Mouse (Mus musculus): ENCODE results near the gene Cnot6l. TPM values are rescaled to one million over a fixed set of nuclear protein-coding genes. Genes with fewer than 3 reads are reported as not detected.
A peak's percentile ranks its signal among the peaks of the same experiment; 100 is the strongest.

Cnot6l gene
- polyA plus RNA-seq, 1 experiment from 2014 or later, result 13.3 TPM

- H3K4me1 ChIP-seq (ENCODE audit: control insufficient read depth, insufficient read depth, low read length), result no peaks in the 10 kb centered on the region; the same call in 1 of the 2 replicates
- no peak overlapping the region for H3K9ac ChIP-seq (ENCODE audit: low read depth, low read length)
- no peaks in the 10 kb centered on the region for H3K9me3 ChIP-seq (ENCODE audit: control insufficient read depth, low read length)
- no peak overlapping the region for H3K4me3 ChIP-seq (ENCODE audit: low read length)
- ATAC-seq, result no peak
- H3K27ac ChIP-seq (ENCODE audit: low read length), result no peak overlapping the region
- no peaks in the 10 kb centered on the region for H3K27me3 ChIP-seq (replicated peaks; ENCODE audit: control insufficient read depth, insufficient read depth, low read length)
- no peaks in the 10 kb centered on the region for H3K36me3 ChIP-seq (ENCODE audit: control insufficient read depth, insufficient read depth, low read length)
- H3K4me2 ChIP-seq (ENCODE audit: low read depth, low read length), result no peak overlapping the region
- WGBS, result 80% methylated on average over 3 of the region's 3 CpGs
These were observed 49.0 kb downstream of the Cnot6l start for GRCm38 (mm10) chr5:96114943-96115342.

DNA sequence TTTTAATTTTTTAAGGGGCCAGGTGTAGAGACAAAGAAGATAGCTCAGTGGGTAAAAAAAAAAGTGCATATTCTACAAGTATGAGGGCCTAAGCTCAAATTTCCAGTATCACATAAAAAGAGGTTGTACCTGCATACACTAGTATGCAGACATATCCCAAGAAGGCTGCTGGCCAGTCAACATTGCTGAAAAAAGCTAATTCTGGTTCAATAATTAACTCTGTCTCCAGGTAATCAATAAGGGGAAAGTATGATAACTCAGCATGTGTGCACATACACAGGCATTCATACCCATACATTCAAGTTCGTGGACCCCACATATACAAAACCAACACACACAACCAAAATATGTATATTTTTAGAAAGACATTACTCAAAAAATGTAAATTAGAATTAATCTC is 59.3 kb downstream of the Cnot6l start:
- Histone ChIP-seq H3K9me3 (ENCODE audit: control insufficient read depth, low read length) (no peaks in the 10 kb centered on the region), H3K9ac (ENCODE audit: low read depth, low read length) (no peak overlapping the region), H3K4me2 (ENCODE audit: low read depth, low read length) (no peak overlapping the region), H3K36me3 (ENCODE audit: control insufficient read depth, insufficient read depth, low read length) (no peaks in the 10 kb centered on the region), H3K27ac (ENCODE audit: low read length) (no peak overlapping the region), H3K4me1 (ENCODE audit: control insufficient read depth, insufficient read depth, low read length) (no peaks in the 10 kb centered on the region), H3K4me3 (ENCODE audit: low read length) (no peak overlapping the region), H3K27me3 (replicated peaks; ENCODE audit: control insufficient read depth, insufficient read depth, low read length) (no peaks in the 10 kb centered on the region)
- 80% methylated on average over 1 of the region's 1 CpGs for WGBS
- ATAC-seq, result no peak

- WGBS, result 92% methylated on average over 2 of the region's 2 CpGs
- Histone ChIP-seq H3K27me3 (replicated peaks; ENCODE audit: control insufficient read depth, insufficient read depth, low read length) (no peaks in the 10 kb centered on the region), H3K4me1 (ENCODE audit: control insufficient read depth, insufficient read depth, low read length) (no peaks in the 10 kb centered on the region), H3K4me2 (ENCODE audit: low read depth, low read length) (no peak overlapping the region), H3K9me3 (ENCODE audit: control insufficient read depth, low read length) (no peaks in the 10 kb centered on the region), H3K27ac (ENCODE audit: low read length) (no peak overlapping the region), H3K36me3 (ENCODE audit: control insufficient read depth, insufficient read depth, low read length) (no peaks in the 10 kb centered on the region), H3K4me3 (ENCODE audit: low read length) (no peak overlapping the region), H3K9ac (ENCODE audit: low read depth, low read length) (no peak overlapping the region)
- ATAC-seq, result no peak
These were observed 72.5 kb downstream of the Cnot6l start for GRCm38 (mm10) chr5:96091468-96091867.

GRCm38 (mm10) chr5:96085324-96085723 is 78.6 kb downstream of the Cnot6l start:
- Histone ChIP-seq H3K27me3 (replicated peaks; ENCODE audit: control insufficient read depth, insufficient read depth, low read length) (no peaks in the 10 kb centered on the region), H3K4me3 (ENCODE audit: low read length) (no peak overlapping the region), H3K9ac (ENCODE audit: low read depth, low read length) (no peak overlapping the region), H3K36me3 (ENCODE audit: control insufficient read depth, insufficient read depth, low read length) (no peaks in the 10 kb centered on the region), H3K4me1 (ENCODE audit: control insufficient read depth, insufficient read depth, low read length) (no peaks in the 10 kb centered on the region), H3K9me3 (ENCODE audit: control insufficient read depth, low read length) (no peaks in the 10 kb centered on the region), H3K4me2 (ENCODE audit: low read depth, low read length) (no peak overlapping the region), H3K27ac (ENCODE audit: low read length) (no peak overlapping the region)
- ATAC-seq, result no peak

- no peak overlapping the region for H3K27ac ChIP-seq (ENCODE audit: low read length)
- H3K9ac ChIP-seq (ENCODE audit: low read depth, low read length), result no peak overlapping the region
- 81% methylated on average over 1 of the region's 1 CpGs for WGBS
- no peak overlapping the region for H3K4me3 ChIP-seq (ENCODE audit: low read length)
- no peak for ATAC-seq
- H3K4me1 ChIP-seq (ENCODE audit: control insufficient read depth, insufficient read depth, low read length), result no peaks in the 10 kb centered on the region
- no peak overlapping the region for H3K4me2 ChIP-seq (ENCODE audit: low read depth, low read length)
- no peaks in the 10 kb centered on the region for H3K9me3 ChIP-seq (ENCODE audit: control insufficient read depth, low read length)
- no peaks in the 10 kb centered on the region for H3K36me3 ChIP-seq (ENCODE audit: control insufficient read depth, insufficient read depth, low read length)
- no peaks in the 10 kb centered on the region for H3K27me3 ChIP-seq (replicated peaks; ENCODE audit: control insufficient read depth, insufficient read depth, low read length)
These were observed 84.9 kb downstream of the Cnot6l start for GRCm38 (mm10) chr5:96079026-96079425.

- no peak for ATAC-seq
- Histone ChIP-seq H3K9me3 (ENCODE audit: control insufficient read depth, low read length) (no peaks in the 10 kb centered on the region), H3K36me3 (ENCODE audit: control insufficient read depth, insufficient read depth, low read length) (no peaks in the 10 kb centered on the region), H3K4me3 (ENCODE audit: low read length) (no peak overlapping the region), H3K9ac (ENCODE audit: low read depth, low read length) (no peak overlapping the region), H3K4me1 (ENCODE audit: control insufficient read depth, insufficient read depth, low read length) (no peaks in the 10 kb centered on the region), H3K27me3 (replicated peaks; ENCODE audit: control insufficient read depth, insufficient read depth, low read length) (no peaks in the 10 kb centered on the region), H3K4me2 (ENCODE audit: low read depth, low read length) (no peak overlapping the region), H3K27ac (ENCODE audit: low read length) (no peak overlapping the region)
These were observed 98.4 kb downstream of the Cnot6l start for GRCm38 (mm10) chr5:96065591-96065990.

DNA sequence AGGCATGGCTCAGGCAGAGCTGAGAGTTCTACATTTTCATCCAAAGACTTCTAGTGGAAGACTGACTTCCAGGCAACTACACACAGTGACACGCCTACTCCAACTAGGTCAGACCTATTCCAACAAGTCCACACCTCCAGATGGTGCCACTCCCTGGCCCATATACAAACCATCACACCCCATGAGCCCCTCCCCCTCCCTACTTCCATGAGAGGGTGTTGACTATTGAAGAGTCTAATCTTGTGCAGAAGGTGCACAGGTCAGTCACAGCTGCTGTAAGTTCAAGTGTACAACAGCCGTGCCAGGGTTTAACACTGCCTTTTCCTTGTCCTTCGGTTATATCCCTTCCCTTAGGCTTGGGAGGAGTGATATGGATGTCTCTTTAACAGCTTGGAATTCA is 121.5 kb downstream of the Cnot6l start:
- ATAC-seq, result peak; percentile 71
- Histone ChIP-seq H3K36me3 (ENCODE audit: control insufficient read depth, insufficient read depth, low read length) (no peaks in the 10 kb centered on the region), H3K27me3 (replicated peaks; ENCODE audit: control insufficient read depth, insufficient read depth, low read length) (no peaks in the 10 kb centered on the region), H3K27ac (ENCODE audit: low read length) (no peak overlapping the region), H3K4me1 (ENCODE audit: control insufficient read depth, insufficient read depth, low read length) (no peaks in the 10 kb centered on the region), H3K4me3 (ENCODE audit: low read length) (no peak overlapping the region), H3K9ac (ENCODE audit: low read depth, low read length) (no peak overlapping the region), H3K9me3 (ENCODE audit: control insufficient read depth, low read length) (no peaks in the 10 kb centered on the region), H3K4me2 (ENCODE audit: low read depth, low read length) (no peak overlapping the region)
- 71% methylated on average over 3 of the region's 3 CpGs for WGBS

DNA sequence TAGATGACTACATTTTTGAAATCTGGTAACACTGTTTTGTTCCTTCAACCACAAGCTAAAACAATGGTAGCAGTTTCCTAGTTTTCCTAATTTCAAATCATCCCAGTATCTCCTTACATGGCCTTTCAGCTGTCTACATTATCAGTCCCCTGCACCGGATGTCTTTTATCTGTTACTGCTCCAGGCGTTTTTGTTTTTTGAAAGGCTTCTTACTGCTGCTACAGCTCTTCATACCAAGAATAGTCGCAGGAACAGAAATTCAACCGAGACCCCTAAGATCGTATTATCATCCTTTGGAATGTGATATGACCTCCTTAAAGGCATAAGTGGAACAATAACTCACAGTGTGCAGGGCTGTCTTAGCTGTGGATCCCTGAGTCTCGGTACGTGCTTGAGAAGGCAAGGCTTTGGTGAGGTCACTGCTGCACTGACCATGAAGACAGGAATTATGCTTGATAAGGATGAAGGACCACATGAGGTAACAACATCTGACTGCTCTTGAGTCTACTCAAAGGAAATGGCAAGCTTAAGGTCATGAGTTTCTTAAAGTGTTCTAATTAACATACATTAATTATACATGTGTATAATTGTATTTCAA is 122.4 kb downstream of the Cnot6l start:
- Histone ChIP-seq H3K4me1 (ENCODE audit: control insufficient read depth, insufficient read depth, low read length) (no peaks in the 10 kb centered on the region), H3K9me3 (ENCODE audit: control insufficient read depth, low read length) (no peaks in the 10 kb centered on the region), H3K9ac (ENCODE audit: low read depth, low read length) (no peak overlapping the region), H3K36me3 (ENCODE audit: control insufficient read depth, insufficient read depth, low read length) (no peaks in the 10 kb centered on the region), H3K4me2 (ENCODE audit: low read depth, low read length) (no peak overlapping the region), H3K27me3 (replicated peaks; ENCODE audit: control insufficient read depth, insufficient read depth, low read length) (no peaks in the 10 kb centered on the region), H3K27ac (ENCODE audit: low read length) (no peak overlapping the region), H3K4me3 (ENCODE audit: low read length) (no peak overlapping the region)
- WGBS, result 58% methylated on average over 7 of the region's 7 CpGs
- ATAC-seq, result no peak

GRCm38 (mm10) chr5:96039188-96039840 is 124.7 kb downstream of the Cnot6l start:
- 76% methylated on average over 5 of the region's 5 CpGs for WGBS

GRCm38 (mm10) chr5:96037684-96038121 is 126.3 kb downstream of the Cnot6l start:
- 0 out of 2 replicates have a peak, but pooled peaks have one; percentile 44 for ATAC-seq
- no peak overlapping the region for H3K27ac ChIP-seq (ENCODE audit: low read length)
- H3K4me1 ChIP-seq (ENCODE audit: control insufficient read depth, insufficient read depth, low read length), result no peaks in the 10 kb centered on the region
- WGBS, result 38% methylated on average over 8 of the region's 8 CpGs
- no peaks in the 10 kb centered on the region for H3K36me3 ChIP-seq (ENCODE audit: control insufficient read depth, insufficient read depth, low read length)
- no peak overlapping the region for H3K4me3 ChIP-seq (ENCODE audit: low read length)
- no peak overlapping the region for H3K9ac ChIP-seq (ENCODE audit: low read depth, low read length)
- H3K9me3 ChIP-seq (ENCODE audit: control insufficient read depth, low read length), result no peaks in the 10 kb centered on the region
- H3K4me2 ChIP-seq (ENCODE audit: low read depth, low read length), result no peak overlapping the region
- H3K27me3 ChIP-seq (replicated peaks; ENCODE audit: control insufficient read depth, insufficient read depth, low read length), result no peaks in the 10 kb centered on the region

More at GRCm38 (mm10) chr5:96039188-96039840, 124.7 kb downstream of the Cnot6l start:
- Histone ChIP-seq H3K9ac (ENCODE audit: low read depth, low read length) (no peak overlapping the region), H3K4me3 (ENCODE audit: low read length) (no peak overlapping the region), H3K27ac (ENCODE audit: low read length) (no peak overlapping the region), H3K27me3 (replicated peaks; ENCODE audit: control insufficient read depth, insufficient read depth, low read length) (no peaks in the 10 kb centered on the region), H3K9me3 (ENCODE audit: control insufficient read depth, low read length) (no peaks in the 10 kb centered on the region), H3K4me2 (ENCODE audit: low read depth, low read length) (no peak overlapping the region), H3K4me1 (ENCODE audit: control insufficient read depth, insufficient read depth, low read length) (no peaks in the 10 kb centered on the region), H3K36me3 (ENCODE audit: control insufficient read depth, insufficient read depth, low read length) (no peaks in the 10 kb centered on the region)
- no peak for ATAC-seq

Measured in intestine, embryonic 16.5 days (tissue).